Mouse (Mus musculus): ENCODE measurements around the gene Lpcat3.

The Lpcat3 gene

GRCm38 (mm10) chr6:124740211-124740887 lies 77.5 kb downstream of the Lpcat3 start:
- DNase-seq, result peak; percentile 62 to 63

- peak; percentile 86 to 90 for DNase-seq
Measured at GRCm38 (mm10) chr6:124740888-124741761, 78.3 kb downstream of the Lpcat3 start, which contains the start of gene Grcc10. Gene Grcc10 (minus strand): TSS chr6:124741374.

- DNase-seq, result no peak
Measured at GRCm38 (mm10) chr6:124741842-124742241, 79.0 kb downstream of the Lpcat3 start.

- no peak for DNase-seq
Measured at GRCm38 (mm10) chr6:124742839-124743514, 80.2 kb downstream of the Lpcat3 start.

GRCm38 (mm10) chr6:124743647-124744046 lies 80.8 kb downstream of the Lpcat3 start:
- no peak for DNase-seq

GRCm38 (mm10) chr6:124744755-124745321 lies 82.0 kb downstream of the Lpcat3 start:
- peak in 1 of 2 experiments; percentile 46 for DNase-seq

GRCm38 (mm10) chr6:124745490-124746295 lies 82.9 kb downstream of the Lpcat3 start:
- DNase-seq, result peak; percentile 95 to 96

- no peak for DNase-seq
Measured at GRCm38 (mm10) chr6:124746296-124746605, 83.4 kb downstream of the Lpcat3 start.

- no peak for DNase-seq
Measured at GRCm38 (mm10) chr6:124746654-124747632, 84.1 kb downstream of the Lpcat3 start.

- DNase-seq, result no peak
Measured at GRCm38 (mm10) chr6:124750405-124750804, 87.6 kb downstream of the Lpcat3 start.

GRCm38 (mm10) chr6:124753861-124754260 lies 91.0 kb downstream of the Lpcat3 start:
- DNase-seq, result no peak

All from kidney, postnatal 36 days (tissue).